Mouse (Mus musculus) thymus, adult 2 months (tissue): ENCODE measurements at regions not wholly inside any gene's neighbourhood (a gene's known extent, or its start where the extent isn't known, plus 50 kb on each side); places are given as distances from the start of the nearest gene placed in this dataset.

Source experiments
- DNase-seq: peaks from one replicate; pipeline ENCODE4 v3.0.0; 2021
- H3K27ac ChIP-seq: fragments of 200-500 bp; 2 replicates; pipeline ENCODE4 v1.5.1; 2012; ENCODE audit warnings: low read length, control low read depth; ENCODE audit not compliant: control insufficient read depth, insufficient read depth
- H3K27me3 ChIP-seq: fragments of 200-500 bp; 2 replicates; pipeline ENCODE4 v1.6.1; 2012; ENCODE audit warnings: mild to moderate bottlenecking, low read length, moderate library complexity, mixed read lengths; ENCODE audit not compliant: control insufficient read depth, insufficient read depth
- H3K36me3 ChIP-seq: fragments of 200-500 bp; 2 replicates; pipeline ENCODE4 v1.6.1; 2012; ENCODE audit warnings: mild to moderate bottlenecking, low read length, moderate library complexity; ENCODE audit not compliant: control insufficient read depth, insufficient read depth
- H3K4me1 ChIP-seq: fragments of 200-500 bp; replicated peaks from 2 replicates; pipeline ENCODE4 v1.6.1; 2012; ENCODE audit warnings: low read length; ENCODE audit not compliant: control insufficient read depth, insufficient read depth
- H3K4me3 ChIP-seq: fragments of 200-500 bp; 2 replicates; pipeline ENCODE4 v1.5.1; 2012; ENCODE audit warnings: mild to moderate bottlenecking, low read length, control low read depth, moderate library complexity; ENCODE audit not compliant: control insufficient read depth, insufficient read depth
- CTCF ChIP-seq: fragments of 200-500 bp; IDR thresholded peaks from 2 replicates; pipeline ENCODE4 v1.5.1; 2012; ENCODE audit warnings: mild to moderate bottlenecking, control low read depth, low read length, moderate library complexity, borderline replicate concordance; ENCODE audit not compliant: control insufficient read depth, poor library complexity, insufficient read depth; ENCODE audit errors: extremely low read depth
- POLR2A ChIP-seq: fragments of 200-500 bp; IDR thresholded peaks from 2 replicates; pipeline ENCODE4 v1.6.1; 2012; ENCODE audit warnings: mild to moderate bottlenecking, low read length, control low read depth, moderate library complexity; ENCODE audit not compliant: control insufficient read depth, poor library complexity, insufficient read depth; ENCODE audit errors: extremely low read depth
- WGBS: fragments of 180-500 bp; shearing (Covaris S2); methylation state at CpG from one replicate; pipeline ENCODE4 v1.1.7; 2018; 5-methylcytosine and 5-hydroxymethylcytosine counted together

GRCm38 (mm10) chr4:53239856-53240255 is 80.2 kb upstream of the Abca1 start:
- no peak for DNase-seq
- H3K4me1 ChIP-seq = peaks cover 9% of the 10 kb centered on the region
- H3K36me3 ChIP-seq = no peaks in the 10 kb centered on the region
- no peak overlapping the region for H3K27ac ChIP-seq
- no peaks in the 10 kb centered on the region for H3K27me3 ChIP-seq
- 5% methylated on average over 5 of the region's 5 CpGs for WGBS
- no peak overlapping the region for H3K4me3 ChIP-seq
- TF ChIP-seq POLR2A = no peak
- TF ChIP-seq CTCF = no peak

GRCm38 (mm10) chr4:53238314-53239259 is 78.9 kb upstream of the Abca1 start:
- DNase-seq = no peak
- peaks cover 9% of the 10 kb centered on the region for H3K4me1 ChIP-seq
- H3K27ac ChIP-seq = no peak overlapping the region
- no peaks in the 10 kb centered on the region for H3K36me3 ChIP-seq
- H3K27me3 ChIP-seq = no peaks in the 10 kb centered on the region
- 80% methylated on average over 14 of the region's 14 CpGs for WGBS
- TF ChIP-seq CTCF (no peak), POLR2A (no peak)
- no peak overlapping the region for H3K4me3 ChIP-seq

- no peak for DNase-seq
- no peak overlapping the region for H3K27ac ChIP-seq
- TF ChIP-seq CTCF = no peak
- no peaks in the 10 kb centered on the region for H3K27me3 ChIP-seq
- peaks cover 9% of the 10 kb centered on the region for H3K4me1 ChIP-seq
- no peak overlapping the region for H3K4me3 ChIP-seq
- 86% methylated on average over 2 of the region's 2 CpGs for WGBS
- H3K36me3 ChIP-seq = no peaks in the 10 kb centered on the region
Observed at GRCm38 (mm10) chr4:53235870-53236269, 76.2 kb upstream of the Abca1 start.

- Histone ChIP-seq H3K4me1 (peaks cover 5% of the 10 kb centered on the region), H3K4me3 (no peak overlapping the region), H3K27me3 (no peaks in the 10 kb centered on the region), H3K27ac (no peak overlapping the region), H3K36me3 (no peaks in the 10 kb centered on the region)
- WGBS = 82% methylated on average over 3 of the region's 3 CpGs
- TF ChIP-seq POLR2A (no peak), CTCF (no peak)
- DNase-seq = no peak
Observed at GRCm38 (mm10) chr4:53232436-53232835, 72.7 kb upstream of the Abca1 start.

GRCm38 (mm10) chr4:53231867-53232266 is 72.2 kb upstream of the Abca1 start:
- Histone ChIP-seq H3K36me3 (no peaks in the 10 kb centered on the region), H3K27me3 (no peaks in the 10 kb centered on the region), H3K4me1 (peaks cover 5% of the 10 kb centered on the region), H3K27ac (no peak overlapping the region), H3K4me3 (no peak overlapping the region)
- 95% methylated on average over 4 of the region's 4 CpGs for WGBS
- DNase-seq = no peak
- TF ChIP-seq POLR2A = no peak
- TF ChIP-seq CTCF = no peak

GRCm38 (mm10) chr4:53231046-53231445 is 71.4 kb upstream of the Abca1 start:
- Histone ChIP-seq H3K36me3 (no peaks in the 10 kb centered on the region), H3K4me3 (no peak overlapping the region), H3K27ac (no peak overlapping the region), H3K4me1 (peaks cover 5% of the 10 kb centered on the region), H3K27me3 (no peaks in the 10 kb centered on the region)
- DNase-seq = no peak
- no peak for TF ChIP-seq CTCF
- TF ChIP-seq POLR2A = no peak
- WGBS = 97% methylated on average over 2 of the region's 2 CpGs

- no peaks in the 10 kb centered on the region for H3K27me3 ChIP-seq
- no peak overlapping the region for H3K27ac ChIP-seq
- WGBS = 84% methylated on average over 4 of the region's 4 CpGs
- H3K4me3 ChIP-seq = no peak overlapping the region
- TF ChIP-seq POLR2A (no peak), CTCF (no peak)
- H3K4me1 ChIP-seq = peaks cover 5% of the 10 kb centered on the region
- no peaks in the 10 kb centered on the region for H3K36me3 ChIP-seq
- DNase-seq = no peak
Observed at GRCm38 (mm10) chr4:53228444-53228843, 68.7 kb upstream of the Abca1 start.
